Mouse (Mus musculus) testis, adult 2 months (tissue): ENCODE data around the gene Bdh1.
"Not testable (repeated sequence)": the region's sequence is repeated elsewhere in the genome, so short reads cannot be mapped to it uniquely, and the experiment has no call there.

ENCODE experiments used
- CTCF ChIP-seq: fragments of 200-500 bp; IDR thresholded peaks from 2 replicates; pipeline ENCODE4 v1.5.1; 2012; ENCODE audit warnings: low read depth, mild to moderate bottlenecking, inconsistent platforms, low read length, moderate library complexity; ENCODE audit not compliant: control insufficient read depth, insufficient read depth, insufficient replicate concordance
- POLR2A ChIP-seq: fragments of 200-500 bp; IDR thresholded peaks from 2 replicates; pipeline ENCODE4 v1.6.1; 2012; ENCODE audit warnings: low read depth, mild to moderate bottlenecking, inconsistent platforms, low read length, moderate library complexity; ENCODE audit not compliant: control insufficient read depth

- TF ChIP-seq CTCF, POLR2A: not testable (repeated sequence)
These were observed 33.8 kb upstream of the Bdh1 start for GRCm38 (mm10) chr16:31388269-31388668.
